Mouse (Mus musculus): ENCODE measurements around the gene Naaladl2.

DNA sequence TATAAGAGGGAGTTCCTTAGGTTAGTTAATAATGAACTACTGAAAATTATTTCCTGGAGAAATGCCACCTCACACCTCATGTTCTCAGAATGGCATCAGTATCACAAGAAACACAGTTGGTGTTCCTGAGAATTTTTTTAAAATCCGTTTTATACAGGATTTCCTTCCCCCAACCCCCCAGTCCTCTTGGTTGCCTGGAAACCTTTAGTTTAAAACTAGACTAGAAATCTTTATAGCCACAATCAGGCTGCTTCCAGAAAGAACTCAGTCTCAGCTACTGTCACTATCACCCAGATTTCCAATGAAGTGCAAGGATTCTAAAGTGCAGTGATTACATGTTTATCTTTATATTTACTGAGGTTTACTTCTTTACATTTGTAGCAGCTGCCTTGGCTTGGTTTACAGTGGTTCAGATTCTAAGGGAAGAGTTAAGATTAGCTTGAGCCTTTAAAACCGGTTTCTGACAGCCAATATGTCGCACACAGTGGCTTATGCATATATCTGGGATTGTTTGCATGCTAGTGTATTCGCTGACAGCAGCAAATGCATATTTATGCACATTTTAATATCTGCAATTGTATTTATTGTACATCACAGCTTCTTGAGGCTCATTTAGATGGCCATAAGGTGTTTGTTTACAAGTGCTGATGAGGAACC, 657.5 kb downstream of the Naaladl2 start:
- TF ChIP-seq CTCF (conservative IDR thresholded peaks at IDR 0.05; ENCODE audit: low read length) (no peak), POU5F1 (IDR thresholded peaks at IDR 0.05; ENCODE audit: borderline replicate concordance, low read length) (no peak)
